Comparison of ENCODE assay signal across 8 mouse cellular contexts in genomic region chr2:153107802-153108201, GRCm38 (mm10). TPM values are rescaled to one million over a fixed set of nuclear protein-coding genes. Genes with fewer than 3 reads are reported as not detected.
A peak's percentile ranks its signal among the peaks of the same experiment; 100 is the strongest.
DNase-seq lines count a peak whose midpoint lies in the region; ATAC-seq and TF ChIP-seq lines count a peak whose summit lies in the region.

No protein-coding gene starts in this region.

- WGBS in heart, embryonic 13.5 days = 4% methylated on average over 15 of the region's 15 CpGs
- WGBS in hindbrain, embryonic 12.5 days = 4% methylated on average over 15 of the region's 15 CpGs
- WGBS in liver, postnatal 0 days (ENCODE audit: insufficient replicate concordance) = 6% methylated on average over 15 of the region's 15 CpGs

- DNase-seq in heart, postnatal 14 days = no peak
- DNase-seq in liver, postnatal 0 days = no peak
- DNase-seq in left cerebral cortex, adult 8-10 months (ENCODE audit: low spot score in 2 of 2) = no peak
- no peak for DNase-seq in frontal cortex, postnatal 14 days (ENCODE audit: low spot score in 2 of 2)

- peaks cover 86% of the 10 kb centered on the region for H3K27me3 ChIP-seq in heart, embryonic 13.5 days (replicated peaks)
- no peaks in the 10 kb centered on the region for H3K27me3 ChIP-seq in ES-Bruce4 (ENCODE audit: control insufficient read depth, insufficient read depth, low read length, poor library complexity, severe bottlenecking)
- H3K27me3 ChIP-seq in hindbrain, embryonic 12.5 days = peaks cover 57% of the 10 kb centered on the region
- peaks cover 31% of the 10 kb centered on the region for H3K27me3 ChIP-seq in liver, postnatal 0 days (ENCODE audit: insufficient read depth, low read length)

- no peaks in the 10 kb centered on the region for H3K36me3 ChIP-seq in heart, embryonic 13.5 days
- H3K36me3 ChIP-seq in ES-Bruce4 (ENCODE audit: control insufficient read depth, insufficient read depth, low read length, poor library complexity, severe bottlenecking) = no peaks in the 10 kb centered on the region
- no peaks in the 10 kb centered on the region for H3K36me3 ChIP-seq in hindbrain, embryonic 12.5 days
- no peaks in the 10 kb centered on the region for H3K36me3 ChIP-seq in liver, postnatal 0 days (replicated peaks; ENCODE audit: insufficient read depth, low read length)

- intact Hi-C loops in heart, postnatal 14 days (cut with DNase I) = no loop called here

- no peaks in the 10 kb centered on the region for H3K9me3 ChIP-seq in heart, embryonic 13.5 days
- no peaks in the 10 kb centered on the region for H3K9me3 ChIP-seq in ES-Bruce4 (replicated peaks; ENCODE audit: control insufficient read depth, insufficient read depth, low read length, poor library complexity, severe bottlenecking)
- no peaks in the 10 kb centered on the region for H3K9me3 ChIP-seq in hindbrain, embryonic 12.5 days (replicated peaks)
- H3K9me3 ChIP-seq in liver, postnatal 0 days (ENCODE audit: low read length) = no peaks in the 10 kb centered on the region

- ATAC-seq in heart, embryonic 13.5 days (ENCODE audit: extremely low read depth, insufficient number of reproducible peaks, low FRiP score, low TSS enrichment) = no peak
- ATAC-seq in hindbrain, embryonic 12.5 days (ENCODE audit: low FRiP score) = no peak
- no peak for ATAC-seq in liver, postnatal 0 days
- ATAC-seq in granulocyte monocyte progenitor cell, adult 5-6 weeks (replicated peaks; ENCODE audit: poor library complexity, severe bottlenecking) = no peak

- H3K4me2 ChIP-seq in heart, embryonic 13.5 days = peak overlapping the region; percentile 82
- H3K4me2 ChIP-seq in hindbrain, embryonic 12.5 days (replicated peaks) = peak overlapping the region; percentile 82
- peak overlapping the region; percentile 70 for H3K4me2 ChIP-seq in liver, postnatal 0 days (ENCODE audit: low read depth, low read length)

- H3K27ac ChIP-seq in heart, embryonic 13.5 days (replicated peaks) = no peak overlapping the region
- peak overlapping the region; percentile 80 for H3K27ac ChIP-seq in ES-Bruce4 (ENCODE audit: insufficient read depth, low read length)
- no peak overlapping the region for H3K27ac ChIP-seq in hindbrain, embryonic 12.5 days
- no peak overlapping the region for H3K27ac ChIP-seq in liver, postnatal 0 days (ENCODE audit: low read depth)

- peaks cover 20% of the 10 kb centered on the region for H3K4me1 ChIP-seq in heart, embryonic 13.5 days
- no peaks in the 10 kb centered on the region for H3K4me1 ChIP-seq in ES-Bruce4 (ENCODE audit: control insufficient read depth, insufficient read depth, low read length)
- H3K4me1 ChIP-seq in hindbrain, embryonic 12.5 days = peaks cover 14% of the 10 kb centered on the region
- H3K4me1 ChIP-seq in liver, postnatal 0 days (ENCODE audit: insufficient read depth) = peaks cover 17% of the 10 kb centered on the region; the same call in 1 of the 2 replicates

- H3K4me3 ChIP-seq in heart, embryonic 13.5 days = peak overlapping the region; percentile 55
- peak overlapping the region; percentile 17; the same call in 1 of the 2 replicates for H3K4me3 ChIP-seq in ES-Bruce4 (ENCODE audit: low read depth, low read length)
- H3K4me3 ChIP-seq in hindbrain, embryonic 12.5 days = peak overlapping the region; percentile 39
- peak overlapping the region; percentile 59 for H3K4me3 ChIP-seq in liver, postnatal 0 days (ENCODE audit: low read depth, low read length)

- no peak overlapping the region for H3K9ac ChIP-seq in heart, embryonic 13.5 days
- 0 out of 2 replicates have a peak overlapping the region, but pooled peaks have one; percentile 7 for H3K9ac ChIP-seq in ES-Bruce4 (ENCODE audit: low read depth, poor library complexity, severe bottlenecking)
- no peak overlapping the region for H3K9ac ChIP-seq in hindbrain, embryonic 12.5 days
- H3K9ac ChIP-seq in liver, postnatal 0 days (replicated peaks) = no peak overlapping the region

- no peak for TF ChIP-seq CTCF in ES-Bruce4 (IDR thresholded peaks at IDR 0.05; ENCODE audit: low read depth, low read length)
- TF ChIP-seq CTCF in liver, postnatal 0 days (IDR thresholded peaks at IDR 0.05; ENCODE audit: low read depth) = no peak

- no peak for TF ChIP-seq EP300 in ES-Bruce4 (IDR thresholded peaks at IDR 0.05; ENCODE audit: insufficient read depth, low read depth, low read length)
- no peak for TF ChIP-seq EP300 in liver, postnatal 0 days (IDR thresholded peaks at IDR 0.05; ENCODE audit: low read depth)

- TF ChIP-seq POLR2A in ES-Bruce4 (IDR thresholded peaks at IDR 0.05; ENCODE audit: insufficient read depth, low read length) = no peak

RNA-seq across cellular contexts. Expression of gene Hck, which starts 0.5 kb away (rescaled TPM):
- 1.8 and 2.2 TPM in 2 replicates for polyA plus RNA-seq in heart, embryonic 13.5 days (2015; fragmentation: Nextera tagmentation; extraction: Ambion mirVana)
- total RNA-seq in heart, postnatal 14 days (2021) = 1 to 10 TPM in 1 of 2 experiments, under 1 TPM in 1; 0.73 to 1.1 TPM
- polyA plus RNA-seq in ES-Bruce4 (2011; ENCODE audit: insufficient read depth, insufficient read length, low read depth, missing spikeins) = 2.4 TPM in 2 replicates
- polyA plus RNA-seq in hindbrain, embryonic 12.5 days (2016; fragmentation: Nextera tagmentation; extraction: Ambion mirVana) = 2.9 and 3.5 TPM in 2 replicates
- 13.3 and 14.0 TPM in 2 replicates for polyA plus RNA-seq in liver, postnatal 0 days (2015; fragmentation: Nextera tagmentation; extraction: Ambion mirVana)
- 6.4 and 9.5 TPM in 2 replicates for total RNA-seq in granulocyte monocyte progenitor cell, adult 5-6 weeks (2014; fragmentation: Nextera tagmentation)
- 13.1 and 17.5 TPM in 2 replicates for total RNA-seq in granulocyte monocyte progenitor cell, adult 5-6 weeks (2017)
- 1 to 10 TPM; 1.7 to 4.2 (median 2.7) TPM for total RNA-seq in left cerebral cortex, adult 8-10 months (2022)

RNA-seq across cellular contexts. Expression of gene Ccm2l, which starts 42.0 kb away (rescaled TPM):
- polyA plus RNA-seq in heart, embryonic 13.5 days (2015; fragmentation: Nextera tagmentation; extraction: Ambion mirVana) = 4.6 and 5.3 TPM in 2 replicates
- total RNA-seq in heart, postnatal 14 days (2021) = 10 to 100 TPM; 23.1 to 25.4 TPM
- polyA plus RNA-seq in ES-Bruce4 (2011; ENCODE audit: insufficient read depth, insufficient read length, low read depth, missing spikeins) = not detected in 2 replicates
- polyA plus RNA-seq in hindbrain, embryonic 12.5 days (2016; fragmentation: Nextera tagmentation; extraction: Ambion mirVana) = 2.8 and 3.3 TPM in 2 replicates
- 0.89 and 1.1 TPM in 2 replicates for polyA plus RNA-seq in liver, postnatal 0 days (2015; fragmentation: Nextera tagmentation; extraction: Ambion mirVana)
- total RNA-seq in granulocyte monocyte progenitor cell, adult 5-6 weeks (2014; fragmentation: Nextera tagmentation) = 7.7 and 11.6 TPM in 2 replicates
- 0.21 and 3.3 TPM in 2 replicates for total RNA-seq in granulocyte monocyte progenitor cell, adult 5-6 weeks (2017)
- total RNA-seq in left cerebral cortex, adult 8-10 months (2022) = 1 to 10 TPM; 4.3 to 4.6 (median 4.4) TPM

RNA-seq across cellular contexts. Expression of gene Tm9sf4, which starts 53.3 kb away (rescaled TPM):
- polyA plus RNA-seq in heart, embryonic 13.5 days (2015; fragmentation: Nextera tagmentation; extraction: Ambion mirVana) = 59.0 and 63.0 TPM in 2 replicates
- total RNA-seq in heart, postnatal 14 days (2021) = 10 to 100 TPM; 51.4 to 57.0 TPM
- polyA plus RNA-seq in ES-Bruce4 (2011; ENCODE audit: insufficient read depth, insufficient read length, low read depth, missing spikeins) = 83.2 and 98.0 TPM in 2 replicates
- 83.9 and 84.7 TPM in 2 replicates for polyA plus RNA-seq in hindbrain, embryonic 12.5 days (2016; fragmentation: Nextera tagmentation; extraction: Ambion mirVana)
- polyA plus RNA-seq in liver, postnatal 0 days (2015; fragmentation: Nextera tagmentation; extraction: Ambion mirVana) = 24.4 and 24.7 TPM in 2 replicates
- 54.2 and 60.7 TPM in 2 replicates for total RNA-seq in granulocyte monocyte progenitor cell, adult 5-6 weeks (2014; fragmentation: Nextera tagmentation)
- 61.3 and 91.4 TPM in 2 replicates for total RNA-seq in granulocyte monocyte progenitor cell, adult 5-6 weeks (2017)
- 100 to 1,000 TPM; 106 to 122 (median 113) TPM for total RNA-seq in left cerebral cortex, adult 8-10 months (2022)
